Mouse (Mus musculus): Measurements from ENCODE around the gene Lrg1. TPM values are rescaled to one million over a fixed set of nuclear protein-coding genes. Genes with fewer than 3 reads are reported as not detected.
"Not testable (repeated sequence)": the region's sequence is repeated elsewhere in the genome, so short reads cannot be mapped to it uniquely, and the experiment has no call there.

The Lrg1 gene
- polyA plus RNA-seq, 1 experiment from 2014 or later, result not detected

DNA sequence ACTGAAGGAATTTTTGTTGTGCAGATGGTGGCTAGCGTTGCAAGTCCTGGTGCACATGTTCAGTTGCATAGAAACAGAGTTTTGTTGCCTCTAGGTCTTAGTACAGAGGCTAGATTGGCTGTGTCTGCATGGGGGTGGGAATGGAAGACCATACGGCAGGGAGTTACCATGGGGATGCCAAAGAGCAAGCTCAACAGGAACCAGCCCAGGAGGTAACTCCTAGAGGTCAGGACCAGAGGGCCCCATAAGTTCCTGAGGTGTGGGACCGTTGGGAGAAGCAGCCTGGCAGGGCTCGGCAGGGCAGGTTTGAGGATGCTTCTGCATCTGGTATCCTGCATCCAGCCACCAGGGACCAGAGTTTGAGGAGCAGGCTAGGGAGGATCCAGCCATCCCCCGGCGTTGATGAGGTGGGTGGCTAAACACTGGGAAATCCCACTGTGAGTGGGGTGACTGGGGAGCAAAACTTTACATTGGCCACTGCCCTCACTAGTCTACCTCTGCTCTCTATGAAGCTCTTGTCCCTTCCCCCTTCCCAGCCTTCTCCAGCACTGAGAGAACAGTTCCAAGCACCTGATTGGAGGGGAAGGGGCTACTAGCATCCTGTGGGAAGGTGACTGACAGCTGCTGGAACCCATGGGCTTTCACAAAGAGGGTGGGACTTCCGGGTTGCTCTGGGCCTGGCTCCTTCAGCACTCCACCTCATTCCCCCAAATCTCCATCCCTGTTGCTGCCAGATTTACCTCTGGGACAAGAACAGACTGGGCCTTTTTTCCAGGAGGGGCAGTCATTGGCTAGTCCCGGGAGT, 40.8 kb downstream of the Lrg1 start:
- Histone ChIP-seq H3K36me3 (ENCODE audit: control insufficient read depth, insufficient read depth, low read length) (peaks cover 27% of the 10 kb centered on the region), H3K9ac (ENCODE audit: low read length) (peak overlapping the region; percentile 74), H3K4me3 (ENCODE audit: low read depth, low read length) (peak overlapping the region; percentile 95), H3K4me2 (ENCODE audit: low read length) (peak overlapping the region; percentile 97), H3K4me1 (replicated peaks; ENCODE audit: control insufficient read depth, insufficient read depth, low read length) (peaks cover 17% of the 10 kb centered on the region), H3K9me3 (ENCODE audit: control insufficient read depth, low read length) (no peaks in the 10 kb centered on the region), H3K27me3 (replicated peaks; ENCODE audit: control insufficient read depth, insufficient read depth, low read length) (no peaks in the 10 kb centered on the region), H3K27ac (ENCODE audit: low read depth) (no peak overlapping the region)
- ATAC-seq (replicated peaks; ENCODE audit: low FRiP score, low TSS enrichment, low read depth), result peak; percentile 12; the same call in 1 of the 2 replicates
- peak; percentile 73 for DNase-seq (ENCODE audit: low spot score)
- WGBS, result 7% methylated on average over 8 of the region's 8 CpGs

DNA sequence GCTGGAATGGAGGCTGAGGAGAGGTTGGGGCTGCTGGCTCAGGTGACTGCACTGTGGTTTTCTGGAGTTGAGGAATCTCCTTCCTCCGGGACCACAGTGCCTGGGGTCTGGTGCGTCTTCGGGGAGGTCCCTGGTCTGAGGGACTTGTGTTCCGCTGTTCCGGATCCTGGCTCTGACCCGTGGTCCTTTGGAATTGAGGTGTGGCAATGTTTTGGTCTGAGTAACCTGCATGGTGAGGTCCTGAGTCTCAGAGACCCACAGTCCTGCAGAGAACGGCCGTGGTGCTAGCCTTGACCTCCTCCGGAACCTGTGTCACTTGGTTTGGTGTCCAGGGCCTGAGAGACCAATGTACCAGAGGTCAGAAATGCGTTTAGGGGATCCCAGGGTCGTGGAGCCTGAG, 41.9 kb downstream of the Lrg1 start:
- H3K4me2 ChIP-seq (ENCODE audit: low read length), result peak overlapping the region; percentile 97
- no peaks in the 10 kb centered on the region for H3K27me3 ChIP-seq (replicated peaks; ENCODE audit: control insufficient read depth, insufficient read depth, low read length)
- H3K9me3 ChIP-seq (ENCODE audit: control insufficient read depth, low read length), result no peaks in the 10 kb centered on the region
- H3K9ac ChIP-seq (ENCODE audit: low read length), result peak overlapping the region; percentile 74
- H3K27ac ChIP-seq (ENCODE audit: low read depth), result 0 out of 2 replicates have a peak overlapping the region, but pooled peaks have one; percentile 22
- H3K4me3 ChIP-seq (ENCODE audit: low read depth, low read length), result peak overlapping the region; percentile 95
- H3K4me1 ChIP-seq (replicated peaks; ENCODE audit: control insufficient read depth, insufficient read depth, low read length), result peaks cover 24% of the 10 kb centered on the region
- DNase-seq (ENCODE audit: low spot score) (no peak), ATAC-seq (replicated peaks; ENCODE audit: low FRiP score, low TSS enrichment, low read depth) (no peak)
- peaks cover 22% of the 10 kb centered on the region for H3K36me3 ChIP-seq (ENCODE audit: control insufficient read depth, insufficient read depth, low read length)
- 1% methylated on average over 11 of the region's 11 CpGs for WGBS

DNA sequence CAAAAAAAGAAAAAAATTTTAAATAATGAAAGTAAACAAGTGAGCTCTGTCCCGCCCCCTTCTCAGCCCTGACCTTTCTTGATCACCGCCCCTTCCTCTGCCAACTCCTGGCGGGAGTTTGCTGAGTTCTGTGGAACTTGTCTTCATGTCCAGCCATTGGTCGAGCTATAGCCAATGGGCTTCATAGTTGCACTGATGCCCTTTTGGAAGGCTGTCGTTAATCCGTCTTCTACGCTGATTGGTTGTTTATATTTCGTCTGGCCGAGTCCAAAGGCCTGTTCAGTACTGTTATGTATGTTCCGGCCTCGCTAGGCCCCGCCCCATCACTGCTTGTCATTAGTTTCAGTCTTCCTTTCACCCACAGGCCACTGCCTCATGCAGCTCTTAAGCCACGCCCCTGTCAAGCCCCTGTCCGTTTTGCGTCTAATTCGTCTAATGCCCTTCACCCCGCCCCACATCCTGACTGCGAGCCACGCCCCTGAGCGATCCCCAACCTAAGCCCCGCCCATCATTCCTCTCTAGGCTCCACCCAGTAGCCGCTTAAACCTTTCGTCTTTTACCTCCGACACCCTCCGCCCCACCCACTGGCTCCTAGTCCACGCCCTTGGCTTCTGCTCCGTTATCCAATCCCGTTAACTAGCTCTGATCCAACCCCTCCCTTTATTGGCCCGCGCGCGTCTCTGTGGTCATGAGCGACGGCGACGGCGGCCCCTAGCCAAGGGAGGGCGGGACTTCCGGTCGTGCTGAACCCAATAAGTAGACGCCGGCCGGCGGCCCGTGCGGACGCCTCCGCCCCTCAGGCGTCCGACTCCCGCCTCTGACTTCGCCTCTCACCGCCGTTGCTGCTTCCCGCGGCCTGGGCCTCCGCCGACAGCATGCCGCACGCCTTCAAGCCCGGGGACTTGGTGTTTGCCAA, 42.7 kb downstream of the Lrg1 start, which contains the start of gene Hdgfl2:
TSS of gene Hdgfl2 (plus strand) at position 755 of the 916 bp plus-strand sequence.
- H3K36me3 ChIP-seq (ENCODE audit: control insufficient read depth, insufficient read depth, low read length), result peaks cover 18% of the 10 kb centered on the region
- H3K4me1 ChIP-seq (replicated peaks; ENCODE audit: control insufficient read depth, insufficient read depth, low read length), result peaks cover 25% of the 10 kb centered on the region
- H3K4me3 ChIP-seq (ENCODE audit: low read depth, low read length), result peak within 1 kb of the TSS; percentile 95
- peak within 1 kb of the TSS; percentile 97 for H3K4me2 ChIP-seq (ENCODE audit: low read length)
- H3K9me3 ChIP-seq (ENCODE audit: control insufficient read depth, low read length), result no peaks in the 10 kb centered on the region
- H3K27ac ChIP-seq (ENCODE audit: low read depth), result peak within 1 kb of the TSS; percentile 54; the same call in 1 of the 2 replicates
- ATAC-seq (replicated peaks; ENCODE audit: low FRiP score, low TSS enrichment, low read depth) (peak; percentile 92), DNase-seq (ENCODE audit: low spot score) (peak; percentile 98)
- under 1% methylated on average over 61 of the region's 61 CpGs for WGBS
- peak within 1 kb of the TSS; percentile 74 for H3K9ac ChIP-seq (ENCODE audit: low read length)
- H3K27me3 ChIP-seq (replicated peaks; ENCODE audit: control insufficient read depth, insufficient read depth, low read length), result no peaks in the 10 kb centered on the region

DNA sequence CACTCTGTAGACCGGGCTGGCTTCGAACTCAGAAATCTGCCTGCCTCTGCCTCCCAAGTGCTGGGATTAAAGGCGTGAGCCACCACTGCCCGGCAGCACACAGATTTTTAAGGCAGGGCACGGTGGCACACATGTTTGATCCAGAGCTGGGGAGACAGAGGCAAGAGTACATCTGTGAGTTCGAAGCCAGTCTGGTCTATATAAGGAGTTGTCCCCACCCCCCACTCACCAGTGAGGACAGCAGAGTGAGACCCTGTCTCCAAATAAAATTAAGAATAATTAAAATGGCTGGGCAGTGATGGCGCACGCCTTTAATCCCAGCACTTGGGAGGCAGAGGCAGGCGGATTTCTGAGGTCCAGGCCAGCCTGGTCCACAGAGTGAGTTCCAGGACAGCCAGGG, 43.4 kb downstream of the Lrg1 start:
- not testable (repeated sequence) for H3K9me3 ChIP-seq (ENCODE audit: control insufficient read depth, low read length); DNase-seq (ENCODE audit: low spot score); ATAC-seq (replicated peaks; ENCODE audit: low FRiP score, low TSS enrichment, low read depth); H3K27me3 ChIP-seq (replicated peaks; ENCODE audit: control insufficient read depth, insufficient read depth, low read length); H3K9ac ChIP-seq (ENCODE audit: low read length)
- 66% methylated on average over 9 of the region's 9 CpGs for WGBS
- Histone ChIP-seq H3K4me3 (ENCODE audit: low read depth, low read length) (peak overlapping the region; percentile 95; the same call in 1 of the 2 replicates), H3K4me2 (ENCODE audit: low read length) (peak overlapping the region; percentile 39), H3K4me1 (replicated peaks; ENCODE audit: control insufficient read depth, insufficient read depth, low read length) (peaks cover 29% of the 10 kb centered on the region), H3K36me3 (ENCODE audit: control insufficient read depth, insufficient read depth, low read length) (peaks cover 13% of the 10 kb centered on the region), H3K27ac (ENCODE audit: low read depth) (peak overlapping the region; percentile 54; the same call in 1 of the 2 replicates)

DNA sequence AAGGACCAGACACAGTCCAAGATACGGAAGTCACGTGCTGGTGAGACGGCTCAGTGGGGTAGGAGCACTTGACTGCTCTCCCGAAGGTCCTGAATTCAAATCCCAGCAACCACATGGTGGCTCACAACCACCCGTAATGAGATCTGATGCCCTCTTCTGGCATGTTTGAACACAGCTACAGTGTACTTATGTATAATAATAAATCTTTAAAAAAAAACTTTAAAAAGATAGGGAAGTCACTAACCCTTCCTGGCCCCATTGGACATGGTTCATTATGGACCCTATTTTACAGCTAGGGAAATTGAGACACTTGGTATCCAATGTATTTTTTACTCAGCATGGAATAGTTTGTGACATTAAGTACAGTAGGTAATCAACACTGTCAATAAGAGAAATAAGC, 44.3 kb downstream of the Lrg1 start:
- H3K4me3 ChIP-seq (ENCODE audit: low read depth, low read length), result no peak overlapping the region
- H3K27ac ChIP-seq (ENCODE audit: low read depth), result no peak overlapping the region
- peaks cover 33% of the 10 kb centered on the region for H3K4me1 ChIP-seq (replicated peaks; ENCODE audit: control insufficient read depth, insufficient read depth, low read length)
- H3K9ac ChIP-seq (ENCODE audit: low read length), result no peak overlapping the region
- no peaks in the 10 kb centered on the region for H3K27me3 ChIP-seq (replicated peaks; ENCODE audit: control insufficient read depth, insufficient read depth, low read length)
- peaks cover 13% of the 10 kb centered on the region for H3K36me3 ChIP-seq (ENCODE audit: control insufficient read depth, insufficient read depth, low read length)
- no peaks in the 10 kb centered on the region for H3K9me3 ChIP-seq (ENCODE audit: control insufficient read depth, low read length)
- ATAC-seq (replicated peaks; ENCODE audit: low FRiP score, low TSS enrichment, low read depth) (no peak), DNase-seq (ENCODE audit: low spot score) (no peak)
- WGBS, result 93% methylated on average over 5 of the region's 5 CpGs
- no peak overlapping the region for H3K4me2 ChIP-seq (ENCODE audit: low read length)

DNA sequence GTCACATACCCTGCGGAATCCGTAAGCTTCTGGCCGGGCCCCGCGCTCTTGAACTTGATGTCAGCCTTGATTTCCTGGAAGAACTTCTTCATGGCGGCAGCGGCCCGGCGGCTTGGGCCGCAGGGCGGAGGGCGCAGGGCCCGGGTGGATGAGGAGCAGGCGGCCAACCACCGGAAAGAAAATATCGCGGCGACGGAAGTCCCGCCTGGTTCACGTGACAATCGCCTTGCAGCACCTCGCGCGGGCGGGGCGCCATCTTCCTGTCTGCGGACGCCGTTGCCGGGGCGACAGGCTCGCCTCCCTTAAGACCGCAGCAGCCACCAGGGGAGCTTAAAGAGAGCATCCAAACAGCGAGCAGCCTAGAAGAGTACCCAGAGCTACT, 47.0 kb downstream of the Lrg1 start, which contains the start of gene Ubxn6:
TSS of gene Ubxn6 (minus strand) at position 202 of the 382 bp plus-strand sequence.
- Histone ChIP-seq H3K4me2 (ENCODE audit: low read length) (peak within 1 kb of the TSS; percentile 66), H3K4me3 (ENCODE audit: low read depth, low read length) (peak within 1 kb of the TSS; percentile 80), H3K27me3 (replicated peaks; ENCODE audit: control insufficient read depth, insufficient read depth, low read length) (no peaks in the 10 kb centered on the region), H3K36me3 (ENCODE audit: control insufficient read depth, insufficient read depth, low read length) (peaks cover 35% of the 10 kb centered on the region), H3K9ac (ENCODE audit: low read length) (peak within 1 kb of the TSS; percentile 73), H3K9me3 (ENCODE audit: control insufficient read depth, low read length) (no peaks in the 10 kb centered on the region), H3K4me1 (replicated peaks; ENCODE audit: control insufficient read depth, insufficient read depth, low read length) (peaks cover 16% of the 10 kb centered on the region; the same call in 1 of the 2 replicates), H3K27ac (ENCODE audit: low read depth) (peak within 1 kb of the TSS; percentile 95)
- ATAC-seq (replicated peaks; ENCODE audit: low FRiP score, low TSS enrichment, low read depth), result peak; percentile 34
- WGBS, result under 1% methylated on average over 35 of the region's 35 CpGs
- DNase-seq (ENCODE audit: low spot score), result peak; percentile 94

DNA sequence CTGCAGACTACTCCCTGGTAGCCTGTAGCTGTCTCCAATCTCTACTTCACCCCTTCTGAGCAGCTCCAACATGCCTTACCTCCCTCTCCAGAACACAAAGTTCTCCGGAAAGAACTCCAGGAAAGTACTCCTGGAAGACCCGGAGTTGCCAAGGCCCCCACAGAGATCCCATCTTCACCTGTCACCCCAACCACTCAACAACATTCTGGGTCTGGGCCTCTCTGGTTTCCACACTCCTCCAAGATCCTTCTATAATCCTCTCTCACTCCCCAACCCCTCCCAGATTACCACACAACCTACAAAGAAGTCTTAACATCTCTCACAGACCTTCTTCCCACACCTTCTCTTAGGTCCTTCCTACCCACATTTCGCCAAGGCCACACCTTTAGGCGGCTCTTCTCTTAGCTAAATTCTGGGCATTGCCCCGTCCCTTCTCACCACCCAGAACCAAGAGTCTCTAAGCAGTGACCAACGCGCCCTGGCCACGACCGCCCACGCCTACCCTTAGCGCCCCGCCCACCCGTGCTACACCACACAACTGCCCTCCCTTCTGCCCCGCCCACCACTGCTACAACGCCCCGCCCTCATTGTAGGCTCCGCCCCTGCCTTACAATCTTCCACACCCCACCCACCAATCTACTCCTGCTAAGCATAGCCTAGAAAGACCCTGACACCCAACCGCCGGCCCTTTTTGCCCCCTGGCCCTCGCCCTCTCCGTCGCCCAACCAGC, 47.5 kb downstream of the Lrg1 start:
- Histone ChIP-seq H3K4me1 (replicated peaks; ENCODE audit: control insufficient read depth, insufficient read depth, low read length) (peaks cover 16% of the 10 kb centered on the region; the same call in 1 of the 2 replicates), H3K9me3 (ENCODE audit: control insufficient read depth, low read length) (no peaks in the 10 kb centered on the region), H3K4me3 (ENCODE audit: low read depth, low read length) (peak overlapping the region; percentile 80), H3K9ac (ENCODE audit: low read length) (peak overlapping the region; percentile 73), H3K4me2 (ENCODE audit: low read length) (peak overlapping the region; percentile 66), H3K27ac (ENCODE audit: low read depth) (peak overlapping the region; percentile 95), H3K36me3 (ENCODE audit: control insufficient read depth, insufficient read depth, low read length) (peaks cover 41% of the 10 kb centered on the region), H3K27me3 (replicated peaks; ENCODE audit: control insufficient read depth, insufficient read depth, low read length) (no peaks in the 10 kb centered on the region)
- 7% methylated on average over 22 of the region's 22 CpGs for WGBS
- ATAC-seq (replicated peaks; ENCODE audit: low FRiP score, low TSS enrichment, low read depth), result peak; percentile 29
- no peak for DNase-seq (ENCODE audit: low spot score)

DNA sequence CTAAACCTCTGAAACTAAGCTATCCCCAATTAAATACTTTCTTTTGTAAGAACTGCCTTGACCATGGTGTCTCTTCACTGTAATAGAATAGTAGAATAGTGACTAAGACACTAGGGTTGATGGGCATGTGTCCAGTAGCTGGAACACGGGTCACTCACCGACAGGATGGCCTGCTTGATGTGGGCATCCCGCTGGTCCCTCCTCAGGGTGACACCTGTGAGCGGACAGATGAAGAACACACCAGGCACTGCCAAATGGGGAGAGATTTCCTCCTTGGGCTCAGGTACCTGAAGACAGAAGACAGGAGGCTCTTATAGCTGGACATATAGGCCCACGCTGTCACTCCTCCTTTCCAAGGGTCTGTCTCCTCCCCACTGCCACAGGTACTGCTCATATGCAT, 49.6 kb downstream of the Lrg1 start:
- WGBS, result 90% methylated on average over 5 of the region's 5 CpGs
- Histone ChIP-seq H3K4me1 (replicated peaks; ENCODE audit: control insufficient read depth, insufficient read depth, low read length) (peaks cover 16% of the 10 kb centered on the region; the same call in 1 of the 2 replicates), H3K4me2 (ENCODE audit: low read length) (no peak overlapping the region), H3K36me3 (ENCODE audit: control insufficient read depth, insufficient read depth, low read length) (peaks cover 61% of the 10 kb centered on the region), H3K4me3 (ENCODE audit: low read depth, low read length) (no peak overlapping the region), H3K9ac (ENCODE audit: low read length) (no peak overlapping the region), H3K27ac (ENCODE audit: low read depth) (no peak overlapping the region), H3K27me3 (replicated peaks; ENCODE audit: control insufficient read depth, insufficient read depth, low read length) (no peaks in the 10 kb centered on the region), H3K9me3 (ENCODE audit: control insufficient read depth, low read length) (no peaks in the 10 kb centered on the region)
- no peak for DNase-seq (ENCODE audit: low spot score)
- no peak for ATAC-seq (replicated peaks; ENCODE audit: low FRiP score, low TSS enrichment, low read depth)
